Mouse (Mus musculus): ENCODE measurements around the gene B2m. TPM values are rescaled to one million over a fixed set of nuclear protein-coding genes. Genes with fewer than 3 reads are reported as not detected.
A peak's percentile ranks its signal among the peaks of the same experiment; 100 is the strongest.

B2m gene
- total RNA-seq, 2 experiments from 2014 or later, result 168 to 182 TPM

- peak in 1 of 2 experiments; percentile 55 for DNase-seq (ENCODE audit: low spot score in 2 of 2)
These were observed 894 bp downstream of the B2m start for GRCm38 (mm10) chr2:122148242-122148917.

GRCm38 (mm10) chr2:122149316-122149715 lies 1.8 kb downstream of the B2m start:
- DNase-seq (ENCODE audit: low spot score in 2 of 2), result no peak

- DNase-seq (ENCODE audit: low spot score in 2 of 2), result no peak
These were observed 2.2 kb downstream of the B2m start for GRCm38 (mm10) chr2:122149716-122150115.

GRCm38 (mm10) chr2:122151221-122151620 lies 3.7 kb downstream of the B2m start:
- no peak for DNase-seq (ENCODE audit: low spot score in 2 of 2)

GRCm38 (mm10) chr2:122152850-122153249 lies 5.4 kb downstream of the B2m start:
- DNase-seq (ENCODE audit: low spot score in 2 of 2), result no peak

DNA sequence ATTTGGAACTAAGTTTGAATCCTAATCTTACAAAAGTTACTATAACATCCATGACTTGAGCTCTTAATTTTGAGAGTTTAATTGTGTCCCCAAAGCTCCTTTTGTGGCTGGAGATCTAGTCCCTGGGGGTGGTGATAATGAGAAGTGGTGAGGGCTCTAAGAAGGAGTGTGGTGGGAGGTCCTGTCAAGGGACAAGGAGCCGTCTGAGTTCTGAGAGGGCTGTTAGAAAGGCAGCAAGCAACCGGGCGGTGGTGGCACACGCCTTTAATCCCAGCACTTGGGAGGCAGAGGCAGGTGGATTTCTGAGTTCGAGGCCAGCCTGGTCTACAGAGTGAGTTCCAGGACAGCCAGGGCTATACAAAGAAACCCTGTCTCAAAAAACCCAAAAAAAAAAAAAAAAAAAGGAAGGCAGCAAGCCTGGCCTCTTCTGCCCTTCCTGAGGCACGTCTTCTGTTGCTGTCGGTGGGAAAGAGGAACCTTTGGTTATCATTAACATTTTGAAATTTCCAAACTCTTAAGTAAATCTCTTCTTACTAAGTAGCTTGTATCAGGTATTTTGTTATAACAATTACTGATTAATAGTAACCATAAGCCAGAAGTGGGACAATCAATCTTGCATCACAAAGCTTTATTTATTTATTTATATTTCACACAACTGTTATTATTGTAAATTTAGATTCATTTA lies 6.3 kb downstream of the B2m start:
- DNase-seq (ENCODE audit: low spot score in 2 of 2), result no peak

DNA sequence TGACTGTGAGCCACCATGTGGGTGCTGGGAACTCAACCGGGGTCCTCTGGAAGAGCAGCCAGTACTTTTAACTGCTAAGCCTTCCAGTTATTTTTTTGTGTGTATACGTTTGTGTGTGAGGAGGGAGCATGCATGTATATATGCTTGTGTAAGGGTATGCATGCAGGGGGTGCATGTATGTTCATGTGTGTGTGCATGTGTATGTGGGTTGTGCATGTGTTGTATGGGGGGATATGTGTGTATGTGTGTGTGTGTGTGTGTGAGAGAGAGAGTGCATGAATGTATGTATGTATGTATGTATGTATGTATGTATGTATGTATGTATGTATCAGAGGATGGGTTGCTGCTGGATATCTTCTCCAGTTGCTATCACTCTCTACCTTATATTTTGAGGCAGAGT lies 7.0 kb downstream of the B2m start:
- DNase-seq (ENCODE audit: low spot score in 2 of 2), result no peak

GRCm38 (mm10) chr2:122155292-122155691 lies 7.8 kb downstream of the B2m start:
- DNase-seq (ENCODE audit: low spot score in 2 of 2), result no peak

- no peak for DNase-seq (ENCODE audit: low spot score in 2 of 2)
These were observed 8.7 kb downstream of the B2m start for GRCm38 (mm10) chr2:122156051-122156700.

GRCm38 (mm10) chr2:122157561-122157960 lies 10.1 kb downstream of the B2m start:
- DNase-seq (ENCODE audit: low spot score in 2 of 2), result no peak

DNA sequence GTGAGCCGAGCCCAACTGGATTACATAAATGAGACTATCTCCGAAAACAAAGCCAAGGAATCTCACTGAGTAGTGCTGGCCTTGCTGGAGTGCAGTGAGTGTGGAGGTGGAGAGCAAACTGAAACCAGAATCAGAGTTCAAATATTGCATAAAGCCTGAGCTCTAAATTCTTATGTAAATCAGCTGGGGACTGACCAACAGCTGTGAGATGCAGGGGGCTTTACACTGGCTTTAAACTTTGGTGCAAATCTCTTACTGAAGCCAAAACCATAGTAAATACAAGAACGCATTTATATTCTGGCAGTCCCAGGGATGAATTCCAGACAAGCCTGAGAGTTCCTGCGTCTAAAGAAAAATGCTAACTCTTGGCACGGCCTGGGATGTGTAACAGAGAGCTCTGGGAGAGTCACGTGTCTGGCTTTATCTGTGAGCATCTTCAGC lies 10.9 kb downstream of the B2m start:
- DNase-seq (ENCODE audit: low spot score in 2 of 2), result no peak

DNA sequence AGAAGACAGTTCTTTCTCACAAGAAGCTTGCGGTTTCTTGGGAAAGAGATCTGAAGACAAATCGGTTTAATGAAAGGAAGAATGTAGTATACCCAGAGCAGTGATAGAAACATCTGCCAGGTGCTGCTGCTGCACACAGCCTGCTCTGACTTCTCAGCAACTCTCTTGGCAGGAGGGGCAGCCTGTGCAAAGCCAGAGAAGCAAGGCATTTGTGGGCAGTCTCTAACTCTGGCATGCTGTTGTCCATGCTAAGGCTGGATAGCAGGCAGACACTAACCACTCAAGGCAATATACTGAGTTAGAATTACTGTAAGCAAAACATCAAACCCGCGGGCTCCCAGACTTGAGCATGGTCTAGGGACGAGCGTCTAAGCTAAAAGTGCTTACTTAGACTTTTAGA lies 12.2 kb downstream of the B2m start:
- no peak for DNase-seq (ENCODE audit: low spot score in 2 of 2)

DNA sequence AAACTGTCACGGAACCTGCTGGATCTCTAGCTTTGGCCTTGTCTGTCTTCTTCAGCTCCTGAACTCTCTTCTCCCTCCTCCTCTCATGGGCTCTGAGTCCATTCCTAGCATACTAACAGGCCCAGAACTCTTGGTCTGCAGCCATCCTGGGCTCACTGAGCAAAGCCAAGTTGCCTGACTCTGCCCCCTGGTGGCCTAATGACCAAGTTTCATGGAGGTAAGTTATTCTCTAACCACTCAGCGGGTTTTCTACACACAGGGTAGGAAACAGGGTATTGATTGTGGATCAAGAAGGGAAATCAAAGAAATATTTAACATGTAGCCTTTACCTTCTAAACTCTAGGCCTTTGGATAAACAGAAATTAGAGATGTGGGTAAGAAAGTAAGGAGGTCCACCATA lies 13.2 kb downstream of the B2m start, which contains the start of gene Trim69:
Gene Trim69 (plus strand): TSS at position 21 of the 400 bp plus-strand sequence.
- peak; percentile 74 to 89 for DNase-seq (ENCODE audit: low spot score in 2 of 2)

GRCm38 (mm10) chr2:122161542-122161941 lies 14.1 kb downstream of the B2m start:
- DNase-seq (ENCODE audit: low spot score in 2 of 2), result no peak

- DNase-seq (ENCODE audit: low spot score in 2 of 2), result no peak
These were observed 15.0 kb downstream of the B2m start for GRCm38 (mm10) chr2:122162529-122162928.

DNA sequence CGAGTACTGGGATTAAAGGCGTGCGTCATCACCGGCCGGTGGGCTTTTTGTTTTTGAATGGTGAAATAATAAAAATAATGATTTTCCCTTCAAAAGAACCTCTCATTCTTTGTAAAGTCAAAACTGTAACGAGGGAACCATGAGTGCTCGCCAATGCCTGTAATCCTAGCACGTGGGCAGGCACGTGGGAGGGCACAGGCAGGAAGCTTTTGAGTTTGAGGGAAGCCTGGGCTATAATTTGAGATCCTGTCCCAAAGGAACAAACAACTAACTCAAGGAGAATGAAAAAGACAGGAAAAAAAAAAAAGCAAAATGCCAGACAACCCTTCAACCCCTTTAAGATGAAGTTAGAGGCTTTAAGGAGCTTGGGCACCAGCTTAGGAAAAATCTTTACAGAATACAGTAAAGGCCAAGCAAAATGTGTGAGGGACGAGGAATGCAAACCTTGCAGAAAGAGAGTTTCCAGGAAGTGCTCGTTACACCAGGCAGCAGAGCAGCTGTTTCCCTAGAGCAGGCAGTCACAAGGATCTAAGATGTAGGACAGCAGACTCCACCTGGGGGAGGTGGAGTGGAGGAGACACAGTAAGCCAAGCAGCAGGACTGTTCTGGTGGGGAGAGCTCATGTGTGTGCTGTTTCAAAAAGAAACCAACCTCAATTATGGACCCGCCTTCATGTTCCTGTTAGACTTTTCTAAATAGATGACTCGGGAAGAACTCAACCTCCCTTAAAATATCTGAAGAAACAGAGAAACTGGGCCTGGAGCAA lies 16.1 kb downstream of the B2m start:
- no peak for DNase-seq (ENCODE audit: low spot score in 2 of 2)

DNA sequence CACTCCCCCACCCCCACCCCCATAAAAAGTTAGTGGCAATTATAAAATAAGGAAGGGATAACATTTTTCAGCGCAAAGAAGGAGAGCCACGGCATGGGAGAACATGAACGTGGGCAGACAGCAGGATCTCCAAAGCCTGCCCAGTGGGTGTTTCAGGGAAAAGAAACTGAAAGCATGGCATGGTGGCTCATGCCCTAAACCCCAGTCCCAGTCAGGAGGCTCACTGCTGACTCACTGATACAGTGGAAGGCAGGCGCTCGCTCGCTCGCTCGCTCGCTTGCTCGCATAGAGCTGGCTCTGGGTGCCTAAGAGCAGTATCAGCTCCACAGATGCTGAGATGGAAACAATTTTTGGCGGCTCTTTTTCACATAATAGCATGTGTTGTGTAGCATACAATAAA lies 16.8 kb downstream of the B2m start:
- no peak for DNase-seq (ENCODE audit: low spot score in 2 of 2)

GRCm38 (mm10) chr2:122171292-122171691 lies 23.8 kb downstream of the B2m start:
- DNase-seq (ENCODE audit: low spot score in 2 of 2), result no peak

GRCm38 (mm10) chr2:122172188-122172587 lies 24.7 kb downstream of the B2m start:
- DNase-seq (ENCODE audit: low spot score in 2 of 2), result no peak

GRCm38 (mm10) chr2:122180051-122180822 lies 32.8 kb downstream of the B2m start:
- DNase-seq (ENCODE audit: low spot score in 2 of 2), result no peak

GRCm38 (mm10) chr2:122185086-122185485 lies 37.6 kb downstream of the B2m start:
- no peak for DNase-seq (ENCODE audit: low spot score in 2 of 2)

Data from gastrocnemius, postnatal 4 days (tissue).